Mouse (Mus musculus) adrenal gland, postnatal 14 days (tissue): ENCODE data around the gene Krtap5-1. TPM values are rescaled to one million over a fixed set of nuclear protein-coding genes. Genes with fewer than 3 reads are reported as not detected.
"Not testable (repeated sequence)": the region's sequence is repeated elsewhere in the genome, so short reads cannot be mapped to it uniquely, and the experiment has no call there.

Source experiments
- DNase-seq: peaks from one replicate; pipeline ENCODE4 v3.0.0; 2021; ENCODE audit warnings: mixed read lengths
- total RNA-seq: library from RNA; stranded (reverse); gene quantifications from 2 replicates; pipeline ENCODE4 v1.2.3, GENCODE M21; 2021

Krtap5-1 gene
- total RNA-seq, 1 experiment from 2014 or later = not detected

DNA sequence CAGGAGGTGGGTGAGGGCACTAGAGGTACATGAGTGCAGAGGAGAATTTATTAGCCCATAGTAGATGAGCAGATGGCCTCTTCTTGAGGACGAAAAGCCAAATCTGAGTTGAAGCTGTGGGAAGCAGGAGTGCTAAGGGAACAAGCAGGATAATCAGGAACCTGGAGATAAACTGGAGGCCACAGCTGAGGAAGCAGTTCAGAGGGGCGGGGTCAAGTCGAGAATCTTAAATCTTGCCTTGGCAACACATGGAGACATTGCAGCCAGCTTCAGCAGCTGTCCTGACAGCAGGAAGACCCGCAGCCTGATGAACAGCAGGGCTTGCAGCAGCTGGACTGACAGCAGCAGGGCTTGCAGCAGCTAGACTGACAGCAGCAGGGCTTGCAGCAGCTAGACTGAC lies 810 bp downstream of the Krtap5-1 start:
- not testable (repeated sequence) for DNase-seq

- no peak for DNase-seq
Measured at GRCm38 (mm10) chr7:142295418-142295817, 1.5 kb downstream of the Krtap5-1 start.

- peak; percentile 21 for DNase-seq
Measured at GRCm38 (mm10) chr7:142293851-142294250, 3.1 kb downstream of the Krtap5-1 start.

DNA sequence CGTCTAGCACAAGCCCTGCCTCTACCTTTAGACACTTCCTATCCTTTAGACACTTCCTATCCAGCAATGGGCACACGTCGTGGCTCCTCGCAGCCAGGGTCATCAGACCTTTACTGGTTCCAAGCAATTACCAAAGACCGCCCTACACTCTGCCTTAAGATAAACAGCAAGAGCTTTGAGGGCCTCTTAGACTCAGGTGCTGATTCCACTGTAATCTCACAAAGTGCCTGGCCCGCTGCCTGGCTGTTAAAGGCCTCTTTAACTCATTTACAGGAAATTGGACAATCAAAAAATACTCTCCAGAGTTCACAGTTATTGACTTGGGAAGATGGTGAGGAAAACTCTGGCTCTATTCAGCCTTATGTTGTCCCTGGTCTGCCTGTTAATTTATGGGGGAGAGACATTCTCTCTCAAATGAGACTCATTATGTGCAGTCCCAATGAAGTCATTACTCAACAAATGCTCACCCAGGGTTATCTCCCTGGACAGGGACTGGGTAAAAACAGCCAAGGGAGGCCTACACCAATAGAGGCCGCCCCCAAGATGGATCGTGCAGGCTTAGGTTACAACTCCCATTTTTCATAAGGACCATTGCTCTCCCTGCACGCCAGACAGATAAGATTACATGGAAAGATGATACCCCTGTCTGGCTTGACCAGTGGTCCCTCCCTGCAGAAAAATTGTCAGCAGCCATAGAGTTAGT lies 10.9 kb downstream of the Krtap5-1 start:
- DNase-seq = not testable (repeated sequence)

- peak; percentile 76 for DNase-seq
Measured at GRCm38 (mm10) chr7:142285130-142285835, 11.6 kb downstream of the Krtap5-1 start.

GRCm38 (mm10) chr7:142284615-142285080 lies 12.3 kb downstream of the Krtap5-1 start:
- DNase-seq = peak; percentile 95

GRCm38 (mm10) chr7:142284023-142284591 lies 12.8 kb downstream of the Krtap5-1 start:
- DNase-seq = peak; percentile 80

DNA sequence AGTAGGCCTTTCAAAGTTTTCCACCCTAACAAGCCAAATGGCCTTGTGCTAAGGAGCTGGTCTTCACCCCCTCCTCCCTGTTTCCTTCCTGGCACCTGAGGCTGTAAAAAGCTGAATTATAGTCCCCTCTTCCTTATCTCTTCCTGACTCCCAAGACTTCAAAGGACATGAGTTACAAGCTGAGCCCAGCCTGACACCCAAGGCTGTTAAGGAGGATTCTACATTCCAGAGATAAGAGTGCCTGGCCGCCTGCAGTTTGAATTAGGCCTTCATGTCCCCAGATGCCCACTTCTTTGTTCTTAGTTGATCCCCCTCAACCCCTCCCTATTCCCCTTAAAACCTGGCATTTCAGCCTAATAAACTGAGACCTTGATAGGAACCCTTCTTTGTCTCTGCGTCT lies 14.1 kb downstream of the Krtap5-1 start:
- peak; percentile 63 for DNase-seq

DNA sequence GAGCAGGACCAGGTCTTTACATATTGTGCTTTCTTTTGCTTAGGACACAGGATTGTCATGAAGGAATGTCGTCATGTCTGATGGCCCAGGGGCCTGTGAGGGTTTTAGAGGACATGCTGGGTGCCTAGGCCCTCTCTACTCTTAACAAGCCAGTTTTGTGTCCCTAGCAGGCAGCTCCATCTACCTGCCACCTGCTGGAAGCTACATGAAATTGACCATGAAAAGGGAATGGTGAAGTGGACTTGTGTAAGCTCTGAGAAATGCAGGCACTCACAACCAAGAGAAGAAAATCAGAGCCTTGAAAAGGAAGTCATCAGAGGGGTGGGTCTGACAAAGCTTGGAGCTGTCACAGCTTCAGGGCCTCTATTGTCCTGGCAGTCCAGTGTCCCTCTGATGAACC lies 17.6 kb downstream of the Krtap5-1 start:
- not testable (repeated sequence) for DNase-seq

GRCm38 (mm10) chr7:142278183-142278582 lies 18.7 kb downstream of the Krtap5-1 start:
- peak; percentile 79 for DNase-seq

DNA sequence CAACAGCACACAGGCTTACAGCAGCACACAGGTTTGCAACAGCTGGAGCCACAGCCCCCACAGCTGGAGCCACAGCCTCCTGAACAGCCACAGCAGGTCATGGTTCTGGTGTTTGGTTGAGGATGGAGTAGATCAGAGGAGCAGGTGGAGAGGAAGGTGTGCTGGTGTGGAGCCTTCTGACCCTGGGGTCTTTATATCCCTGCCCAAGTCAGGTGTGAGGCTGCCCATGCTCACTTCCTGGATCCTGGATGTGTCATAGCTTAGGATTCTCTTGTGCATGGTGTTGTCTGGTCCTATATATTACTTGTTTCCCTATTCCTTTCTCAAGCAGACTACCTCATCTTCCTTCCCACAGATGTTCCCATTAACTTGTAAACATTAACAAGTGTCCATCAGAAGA lies 22.7 kb downstream of the Krtap5-1 start, which contains the start of gene Gm4559:
Gene Gm4559 (minus strand): TSS at position 101 of the 400 bp plus-strand sequence.
- DNase-seq = not testable (repeated sequence)

DNA sequence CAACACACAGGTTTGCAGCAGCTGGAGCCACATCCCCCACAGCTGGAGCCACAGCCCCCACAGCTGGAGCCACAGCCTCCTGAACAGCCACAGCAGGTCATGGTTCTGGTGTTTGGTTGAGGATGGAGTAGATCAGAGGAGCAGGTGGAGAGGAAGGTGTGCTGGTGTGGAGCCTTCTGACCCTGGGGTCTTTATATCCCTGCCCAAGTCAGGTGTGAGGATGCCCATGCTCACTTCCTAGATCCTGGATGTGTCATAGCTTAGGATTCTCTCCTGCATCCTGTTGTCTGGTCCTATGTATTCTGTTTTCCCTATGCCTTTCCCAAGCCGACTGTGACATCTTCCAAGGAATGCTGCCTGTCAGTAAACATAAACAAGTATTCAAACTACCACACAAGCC lies 38.7 kb downstream of the Krtap5-1 start, which contains the start of gene Gm2431:
Gene Gm2431 (minus strand): TSS at position 101 of the 400 bp plus-strand sequence.
- DNase-seq = not testable (repeated sequence)

GRCm38 (mm10) chr7:142255517-142255916 lies 41.4 kb downstream of the Krtap5-1 start:
- DNase-seq = peak; percentile 64

DNA sequence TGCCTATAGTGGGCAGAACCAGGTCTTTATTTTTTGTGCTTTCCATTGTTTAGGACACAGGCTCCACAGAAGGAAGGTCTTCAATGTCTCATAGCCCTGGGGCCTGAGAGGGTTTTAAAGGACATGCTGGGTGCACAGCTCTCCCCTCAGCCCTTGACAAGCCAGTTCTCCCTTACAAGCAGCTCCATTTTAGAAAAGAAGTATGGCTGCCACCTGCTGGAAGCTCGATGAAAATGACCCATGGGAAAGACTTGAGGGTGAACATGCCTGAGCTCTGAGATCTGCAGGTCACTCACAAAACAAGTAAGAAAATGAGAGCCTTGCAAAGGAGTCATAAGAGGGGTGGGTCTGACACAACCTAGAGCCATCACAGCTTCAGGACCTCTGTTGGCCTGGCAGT lies 47.1 kb downstream of the Krtap5-1 start:
- peak; percentile 49 for DNase-seq

Other genes starting within 250 kb of the Krtap5-1 start
- 47.4 and 48.6 TPM in 2 replicates for gene Mob2, start 236.1 kb downstream of the Krtap5-1 start, total RNA-seq
- 7.3 and 8.4 TPM in 2 replicates for gene Dusp8, start 201.3 kb downstream of the Krtap5-1 start, total RNA-seq
- not detected in 2 replicates for gene Gm45618, start 176.4 kb downstream of the Krtap5-1 start, total RNA-seq
- gene Gm39115, start 161.1 kb downstream of the Krtap5-1 start, total RNA-seq = not detected in 2 replicates
- gene Gm45337, start 152.5 kb downstream of the Krtap5-1 start, total RNA-seq = not detected in 2 replicates
- gene Gm29735, start 140.0 kb downstream of the Krtap5-1 start, total RNA-seq = not detected in 2 replicates
- not detected in 2 replicates for gene Gm4553, start 131.4 kb downstream of the Krtap5-1 start, total RNA-seq
- not detected in 2 replicates for gene Krtap5-2, start 121.1 kb downstream of the Krtap5-1 start, total RNA-seq
- gene Gm10153, start 106.7 kb downstream of the Krtap5-1 start, total RNA-seq = not detected in 2 replicates
- gene Krtap5-3, start 95.8 kb downstream of the Krtap5-1 start, total RNA-seq = not detected in 2 replicates
- not detected in 2 replicates for gene Gm7579, start 85.3 kb downstream of the Krtap5-1 start, total RNA-seq
- not detected in 2 replicates for gene Krtap5-5, start 67.1 kb downstream of the Krtap5-1 start, total RNA-seq
- gene Gm40460, start 56.0 kb downstream of the Krtap5-1 start, total RNA-seq = not detected in 2 replicates
- gene Gm2431, start 38.8 kb downstream of the Krtap5-1 start, total RNA-seq = not detected in 2 replicates
- gene Gm4559, start 22.8 kb downstream of the Krtap5-1 start, total RNA-seq = not detected in 2 replicates
- not detected in 2 replicates for gene Krtap5-4, start 6.4 kb upstream of the Krtap5-1 start, total RNA-seq
- 3.8 and 5.1 TPM in 2 replicates for gene Ifitm10, start 76.6 kb upstream of the Krtap5-1 start, total RNA-seq
- gene Gm49369, start 85.5 kb upstream of the Krtap5-1 start, total RNA-seq = 1.4 TPM in 1 of 2 replicates, not detected in the other
- gene Ctsd, start 90.9 kb upstream of the Krtap5-1 start, total RNA-seq = 678 and 680 TPM in 2 replicates
- not detected in 2 replicates for gene Syt8, start 137.7 kb upstream of the Krtap5-1 start, total RNA-seq
- 0.56 and 0.67 TPM in 2 replicates for gene Tnni2, start 144.7 kb upstream of the Krtap5-1 start, total RNA-seq
- 20.4 and 52.3 TPM in 2 replicates for gene Lsp1, start 163.7 kb upstream of the Krtap5-1 start, total RNA-seq
- gene Tnnt3, start 201.7 kb upstream of the Krtap5-1 start, total RNA-seq = 1.1 and 1.8 TPM in 2 replicates
- 13.3 and 17.9 TPM in 2 replicates for gene Mrpl23, start 235.6 kb upstream of the Krtap5-1 start, total RNA-seq